Mouse (Mus musculus) embryonic stem cell, embryonic (primary cell): ENCODE measurements around the gene Tpsg1.

Experiments used
- CTCF ChIA-PET, 4 experiments: fragments of 300-600 bp in 2 of 4; fragments of 350-600 bp in 2 of 4; sonication (Branson Sonifier 250); formaldehyde crosslinking; loops; one replicate each; lab custom pipeline; 2022; ENCODE audit warnings: inconsistent platforms in 2 of 4; lab: Charles Lee
- POLR2A ChIA-PET, 4 experiments: fragments of 300-600 bp in 2 of 4; fragments of 350-600 bp in 2 of 4; sonication (Branson Sonifier 250); formaldehyde crosslinking; loops; one replicate each; lab custom pipeline; 2022; ENCODE audit warnings: antibody characterized with exemption in 4 of 4, inconsistent platforms in 1 of 4; lab: Charles Lee

Tpsg1 gene

GRCm38 (mm10) chr17:25368973-25369372 lies at the start of gene Tpsg1:
Gene Tpsg1, plus strand, starts transcription at chr17:25369273.
- ChIA-PET CTCF (no interaction called here), POLR2A (no interaction called here)

GRCm38 (mm10) chr17:25320819-25321218 lies 48.3 kb upstream of the Tpsg1 start:
- ChIA-PET CTCF (interaction anchor here in 1 of 4 experiments (0.6 kb wide), 1 partner anchor 607 kb away, joined by 3 read pairs; no protein-coding TSS in a partner anchor), POLR2A (interaction anchor here in 2 of 4 experiments (0.6 to 0.9 kb wide), 2 partner anchors 32 to 651 kb away, joined by 3 to 6 read pairs; no protein-coding TSS in a partner anchor)

- POLR2A ChIA-PET: interaction anchor here in 1 of 4 experiments (1.0 kb wide), 1 partner anchor 49 kb away, joined by 3 read pairs; no protein-coding TSS in a partner anchor
- CTCF ChIA-PET: no interaction called here
These were observed 46.1 kb upstream of the Tpsg1 start for GRCm38 (mm10) chr17:25322930-25323329.

- POLR2A ChIA-PET: no interaction called here
- CTCF ChIA-PET: interaction anchor here in 1 of 4 experiments (0.6 kb wide), 1 partner anchor 25 kb away, joined by 3 read pairs; no protein-coding TSS in a partner anchor
These were observed 36.8 kb upstream of the Tpsg1 start for GRCm38 (mm10) chr17:25332321-25332720.

- ChIA-PET CTCF (interaction anchor here in 1 of 4 experiments (0.6 to 1.4 kb wide), 5 partner anchors 31 to 196 kb away, joined by 3 to 4 read pairs (median 3); partner anchors contain the start of gene Sstr5), POLR2A (no interaction called here)
These were observed 35.1 kb upstream of the Tpsg1 start for GRCm38 (mm10) chr17:25333943-25334342.

GRCm38 (mm10) chr17:25338218-25338617 lies 30.9 kb upstream of the Tpsg1 start:
- ChIA-PET CTCF (interaction anchor here in 3 of 4 experiments (0.6 to 1.7 kb wide), 7 partner anchors 10 to 924 kb away, joined by 3 to 12 read pairs (median 4); partner anchors contain the start of gene Rnps1 (in 1 of the 3)), POLR2A (interaction anchor here in 1 of 4 experiments (0.5 kb wide), 1 partner anchor 1504 kb away, joined by 3 read pairs; no protein-coding TSS in a partner anchor)

GRCm38 (mm10) chr17:25340003-25340402 lies 29.1 kb upstream of the Tpsg1 start:
- CTCF ChIA-PET: no interaction called here

GRCm38 (mm10) chr17:25341490-25341889 lies 27.6 kb upstream of the Tpsg1 start:
- CTCF ChIA-PET: interaction anchor here in 1 of 4 experiments (0.7 kb wide), 1 partner anchor 56 kb away, joined by 9 read pairs; no protein-coding TSS in a partner anchor
- POLR2A ChIA-PET: no interaction called here

More at GRCm38 (mm10) chr17:25340003-25340402, 29.1 kb upstream of the Tpsg1 start:
- POLR2A ChIA-PET: no interaction called here

- ChIA-PET CTCF (no interaction called here), POLR2A (interaction anchor here in 1 of 4 experiments (0.6 kb wide), 1 partner anchor 312 kb away, joined by 3 read pairs; no protein-coding TSS in a partner anchor)
These were observed 23.6 kb upstream of the Tpsg1 start, which contains the start of gene Tpsab1 for GRCm38 (mm10) chr17:25345462-25345861. Gene Tpsab1, minus strand, starts transcription at chr17:25345562.

GRCm38 (mm10) chr17:25361291-25361690 lies 7.8 kb upstream of the Tpsg1 start:
- ChIA-PET POLR2A (no interaction called here), CTCF (interaction anchor here in 1 of 4 experiments (0.7 kb wide), 1 partner anchor 241 kb away, joined by 6 read pairs; no protein-coding TSS in a partner anchor)

- POLR2A ChIA-PET: no interaction called here
- CTCF ChIA-PET: interaction anchor here (0.5 to 1.4 kb wide), 15 partner anchors 9 to 1138 kb away, joined by 3 to 7 read pairs (median 3); no protein-coding TSS in a partner anchor
These were observed 5.3 kb upstream of the Tpsg1 start for GRCm38 (mm10) chr17:25363726-25364125.

GRCm38 (mm10) chr17:25366005-25366404 lies 3.1 kb upstream of the Tpsg1 start, which contains the start of gene Tpsb2:
Gene Tpsb2, plus strand, starts transcription at chr17:25366305.
- CTCF ChIA-PET: interaction anchor here in 1 of 4 experiments (0.7 kb wide), 1 partner anchor 80 kb away, joined by 4 read pairs; no protein-coding TSS in a partner anchor
- POLR2A ChIA-PET: interaction anchor here in 2 of 4 experiments (0.6 to 0.7 kb wide), 2 partner anchors 17 to 144 kb away, joined by 3 read pairs; no protein-coding TSS in a partner anchor

- CTCF ChIA-PET: no interaction called here
- POLR2A ChIA-PET: interaction anchor here in 1 of 4 experiments (0.7 kb wide), 1 partner anchor 338 kb away, joined by 3 read pairs; no protein-coding TSS in a partner anchor
These were observed 3.4 kb downstream of the Tpsg1 start for GRCm38 (mm10) chr17:25372491-25372890.

- POLR2A ChIA-PET: no interaction called here
- CTCF ChIA-PET: interaction anchor here in 1 of 4 experiments (0.8 kb wide), 1 partner anchor 11 kb away, joined by 3 read pairs; no protein-coding TSS in a partner anchor
These were observed 4.9 kb downstream of the Tpsg1 start for GRCm38 (mm10) chr17:25374011-25374410.

GRCm38 (mm10) chr17:25394526-25394925 lies 25.5 kb downstream of the Tpsg1 start:
- CTCF ChIA-PET: interaction anchor here in 1 of 4 experiments (1.2 kb wide), 1 partner anchor 81 kb away, joined by 3 read pairs; no protein-coding TSS in a partner anchor
- POLR2A ChIA-PET: no interaction called here

GRCm38 (mm10) chr17:25397804-25398519 lies 28.9 kb downstream of the Tpsg1 start:
- ChIA-PET POLR2A (interaction anchor here in 2 of 4 experiments (0.6 to 1.5 kb wide), 7 partner anchors 26 to 573 kb away, joined by 3 to 6 read pairs (median 4); partner anchors contain the start of gene Stub1 (in 1 of the 2)), CTCF (interaction anchor here (0.5 to 1.8 kb wide), 41 partner anchors 8 to 1133 kb away, joined by 3 to 16 read pairs (median 4); no protein-coding TSS in a partner anchor)

GRCm38 (mm10) chr17:25398520-25398838 lies 29.4 kb downstream of the Tpsg1 start:
- ChIA-PET CTCF (interaction anchor here (0.6 to 1.8 kb wide), 29 partner anchors 11 to 1134 kb away, joined by 3 to 16 read pairs (median 4); no protein-coding TSS in a partner anchor), POLR2A (interaction anchor here in 2 of 4 experiments (0.6 to 1.5 kb wide), 7 partner anchors 26 to 573 kb away, joined by 3 to 6 read pairs (median 4); partner anchors contain the start of gene Stub1 (in 1 of the 2))

GRCm38 (mm10) chr17:25400443-25400842 lies 31.4 kb downstream of the Tpsg1 start:
- POLR2A ChIA-PET: interaction anchor here in 1 of 4 experiments (1.2 kb wide), 1 partner anchor 178 kb away, joined by 3 read pairs; the partner anchor contains the start of gene Lmf1
- CTCF ChIA-PET: no interaction called here
